Mouse (Mus musculus) intestine, embryonic 15.5 days (tissue): ENCODE data around the gene Scimp. TPM values are rescaled to one million over a fixed set of nuclear protein-coding genes. Genes with fewer than 3 reads are reported as not detected.

Experiments used
- ATAC-seq: fragments of 200-750 bp; cut with Nextera tagmentation; 2 replicates; pipeline ENCODE4 v1.8.0; 2017; ENCODE audit warnings: moderate TSS enrichment, moderate library complexity
- H3K27ac ChIP-seq: fragments of 300-500 bp; sonication (generic); 2 replicates; pipeline ENCODE4 v1.5.1; 2015; ENCODE audit warnings: mild to moderate bottlenecking, inconsistent platforms
- H3K27me3 ChIP-seq: fragments of 300-500 bp; sonication (generic); replicated peaks from 2 replicates; pipeline ENCODE4 v1.6.1; 2015; ENCODE audit warnings: inconsistent platforms
- H3K36me3 ChIP-seq: fragments of 300-500 bp; sonication (generic); 2 replicates; pipeline ENCODE4 v1.6.1; 2015; ENCODE audit warnings: inconsistent platforms
- H3K4me1 ChIP-seq: fragments of 300-500 bp; sonication (generic); replicated peaks from 2 replicates; pipeline ENCODE4 v1.6.1; 2015; ENCODE audit warnings: inconsistent platforms
- H3K4me2 ChIP-seq: fragments of 300-500 bp; sonication (generic); replicated peaks from 2 replicates; pipeline ENCODE4 v1.6.1; 2015; ENCODE audit warnings: mild to moderate bottlenecking, inconsistent platforms
- H3K4me3 ChIP-seq: fragments of 300-500 bp; sonication (generic); replicated peaks from 2 replicates; pipeline ENCODE4 v1.5.1; 2015; ENCODE audit warnings: inconsistent platforms
- H3K9ac ChIP-seq: fragments of 300-500 bp; sonication (generic); 2 replicates; pipeline ENCODE4 v1.6.1; 2015; ENCODE audit warnings: inconsistent platforms
- H3K9me3 ChIP-seq: fragments of 300-500 bp; sonication (generic); 2 replicates; pipeline ENCODE4 v1.6.1; 2016; ENCODE audit warnings: inconsistent platforms
- WGBS: fragments of 180-500 bp; shearing (Covaris S2); methylation state at CpG from one replicate; pipeline ENCODE4 v1.1.7; 2015; 5-methylcytosine and 5-hydroxymethylcytosine counted together
- polyA plus RNA-seq: library from polyadenylated mRNA; unstranded; fragments of >200 nt; fragmentation: Nextera tagmentation; extraction: Ambion mirVana; gene quantifications from 2 replicates; pipeline ENCODE4 v1.2.1, GENCODE M21; 2015

The Scimp gene
- polyA plus RNA-seq, 1 experiment from 2014 or later, result 0.70 TPM

DNA sequence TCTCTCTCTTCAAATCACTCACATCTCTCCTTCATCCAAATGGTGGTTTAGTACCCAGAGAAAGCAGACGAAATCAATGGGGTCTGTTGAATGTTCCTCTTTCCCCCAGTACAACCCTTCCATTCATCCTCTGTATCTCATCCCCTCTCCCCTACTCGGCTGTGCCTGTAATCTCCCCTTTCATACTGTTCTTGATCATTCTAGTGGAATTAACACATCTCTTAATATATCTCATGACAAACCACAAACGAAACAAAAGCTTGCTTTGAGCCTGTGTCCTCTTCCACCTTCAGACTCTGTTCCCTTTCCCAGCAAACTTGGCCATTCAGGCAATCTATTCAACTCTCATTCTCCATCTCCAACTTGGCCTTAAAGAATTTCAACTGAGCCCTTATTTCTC is 18.8 kb upstream of the Scimp start:
- Histone ChIP-seq H3K4me1 (no peaks in the 10 kb centered on the region), H3K27ac (no peak overlapping the region), H3K9ac (no peak overlapping the region), H3K9me3 (no peaks in the 10 kb centered on the region), H3K27me3 (no peaks in the 10 kb centered on the region), H3K4me3 (no peak overlapping the region), H3K36me3 (no peaks in the 10 kb centered on the region), H3K4me2 (no peak overlapping the region)
- WGBS, result 72% methylated on average over 3 of the region's 3 CpGs
- ATAC-seq, result no peak

DNA sequence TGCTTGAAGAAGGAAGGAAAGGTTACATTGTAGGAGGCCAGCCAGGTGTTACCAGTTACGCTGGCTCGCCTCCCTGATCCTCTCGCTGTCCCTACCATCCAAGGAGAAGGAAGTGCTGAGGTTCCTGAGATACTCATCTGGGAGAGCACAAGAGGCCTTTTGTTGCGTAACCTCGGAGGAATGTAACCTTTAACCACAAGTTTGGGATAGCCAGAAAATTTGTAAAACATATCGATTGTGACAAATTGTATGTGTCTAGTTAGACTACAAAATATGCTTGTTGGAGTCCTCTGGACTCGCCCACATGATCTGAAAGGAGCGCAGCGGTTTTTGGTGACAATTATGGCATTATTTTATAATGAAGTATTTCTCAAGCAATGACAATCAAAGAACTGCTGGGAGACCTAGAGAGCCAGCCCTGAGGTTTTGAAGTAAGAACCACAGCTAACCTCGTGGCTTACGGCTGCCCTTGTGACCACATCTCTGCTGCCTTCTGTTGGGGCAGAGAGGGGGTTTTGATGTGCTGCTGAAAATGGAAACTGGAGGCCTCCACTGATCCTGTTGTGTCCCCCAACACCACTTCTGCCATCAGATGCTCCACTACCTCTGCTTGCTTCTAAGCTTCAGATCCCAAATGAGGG is 16.7 kb upstream of the Scimp start:
- Histone ChIP-seq H3K4me2 (no peak overlapping the region), H3K27ac (no peak overlapping the region), H3K4me3 (no peak overlapping the region), H3K9ac (no peak overlapping the region), H3K36me3 (no peaks in the 10 kb centered on the region), H3K27me3 (no peaks in the 10 kb centered on the region), H3K4me1 (no peaks in the 10 kb centered on the region), H3K9me3 (no peaks in the 10 kb centered on the region)
- peak; percentile 75 for ATAC-seq
- WGBS, result 65% methylated on average over 11 of the region's 11 CpGs

DNA sequence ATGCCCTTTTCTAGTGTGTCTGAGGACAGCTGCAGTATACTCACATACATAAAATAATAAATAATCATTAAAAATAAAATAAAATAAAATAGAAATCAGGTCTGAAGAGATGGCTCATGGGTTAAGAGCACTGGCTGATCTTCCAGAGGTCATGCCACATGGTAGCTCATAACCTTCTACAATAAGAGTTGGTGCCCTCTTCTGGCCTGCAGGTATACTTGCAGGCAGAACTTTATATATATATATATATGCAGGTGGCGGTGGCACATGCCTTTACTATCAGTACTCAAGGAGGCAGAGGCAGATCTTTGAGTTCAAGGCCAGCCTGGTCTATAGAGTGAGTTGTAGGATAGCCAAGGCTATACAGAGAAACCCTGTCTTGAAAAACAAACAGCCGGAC is 13.8 kb upstream of the Scimp start:
- Histone ChIP-seq H3K9ac (no peak overlapping the region), H3K4me1 (peaks cover 5% of the 10 kb centered on the region; the same call in 1 of the 2 replicates), H3K4me2 (no peak overlapping the region), H3K36me3 (no peaks in the 10 kb centered on the region), H3K27me3 (no peaks in the 10 kb centered on the region), H3K27ac (no peak overlapping the region), H3K9me3 (no peaks in the 10 kb centered on the region), H3K4me3 (no peak overlapping the region)
- ATAC-seq, result no peak
- 86% methylated on average over 2 of the region's 2 CpGs for WGBS

DNA sequence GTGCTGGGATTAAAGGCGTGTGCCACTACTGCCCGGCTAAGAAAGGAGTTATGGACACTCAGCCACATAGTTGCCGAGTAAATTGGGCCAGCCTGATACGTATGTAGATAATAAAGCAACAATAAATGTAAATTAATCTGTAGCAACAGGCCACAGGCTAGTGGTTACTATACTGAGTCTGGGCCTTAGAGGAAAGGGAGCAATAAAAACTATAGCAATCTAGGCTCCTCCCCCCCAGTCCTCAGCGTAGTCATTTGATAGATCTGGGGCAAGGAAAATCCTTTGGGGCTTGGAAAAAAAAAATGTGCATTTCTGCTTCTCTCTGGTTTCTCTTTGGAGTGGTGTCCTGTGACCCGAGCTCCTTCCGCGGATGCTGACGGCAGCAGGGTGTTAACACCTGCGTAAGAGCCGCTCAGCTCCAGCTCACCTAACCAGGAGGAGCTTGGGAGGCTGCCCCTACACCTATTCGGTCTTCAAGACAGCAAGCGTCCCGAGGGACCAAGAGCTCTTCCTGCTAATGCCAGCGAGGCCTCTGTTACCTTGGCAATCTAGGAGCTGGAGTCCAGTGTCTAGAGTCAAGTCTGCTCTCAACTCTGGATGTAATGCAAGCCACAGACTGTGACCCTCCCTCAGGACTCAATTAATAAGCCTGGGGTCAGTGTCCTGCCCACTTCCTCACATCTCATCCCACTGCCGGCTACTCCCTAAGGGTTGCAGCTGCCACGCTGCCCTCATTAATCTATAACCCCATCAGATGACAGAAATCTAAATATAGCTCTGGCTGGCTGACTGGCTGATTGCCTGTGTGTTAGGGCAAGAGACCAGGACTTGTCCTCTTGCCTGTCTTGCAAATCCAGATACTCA is 9.6 kb upstream of the Scimp start:
- Histone ChIP-seq H3K4me2 (peak overlapping the region; percentile 39), H3K27ac (peak overlapping the region; percentile 86), H3K9me3 (no peaks in the 10 kb centered on the region), H3K36me3 (no peaks in the 10 kb centered on the region), H3K27me3 (no peaks in the 10 kb centered on the region), H3K4me1 (peaks cover 5% of the 10 kb centered on the region; the same call in 1 of the 2 replicates), H3K4me3 (0 out of 2 replicates have a peak overlapping the region, but pooled peaks have one; percentile 6), H3K9ac (no peak overlapping the region)
- WGBS, result 24% methylated on average over 17 of the region's 17 CpGs
- peak; percentile 80 for ATAC-seq

DNA sequence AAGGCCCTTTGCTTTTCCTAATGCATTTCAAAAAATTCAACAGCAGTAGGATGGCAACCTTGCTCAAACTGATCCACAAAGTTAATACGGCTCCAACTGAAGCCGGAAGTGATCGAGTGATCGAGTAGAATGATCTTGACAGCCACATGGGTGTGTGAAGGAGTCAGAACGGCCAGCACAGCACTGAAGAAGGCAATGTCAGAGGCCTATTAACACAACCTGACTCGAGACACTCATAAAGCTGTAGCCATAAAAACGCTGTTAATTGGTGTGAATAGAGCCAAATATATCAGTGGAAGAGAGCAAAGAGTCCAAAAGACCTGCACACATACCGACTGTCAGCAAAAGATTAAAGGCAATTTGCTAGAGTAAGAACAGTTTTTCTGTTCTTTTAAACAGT is 7.7 kb upstream of the Scimp start:
- 58% methylated on average over 8 of the region's 8 CpGs for WGBS
- peak; percentile 68 for ATAC-seq
- H3K27me3 ChIP-seq, result no peaks in the 10 kb centered on the region
- H3K4me3 ChIP-seq, result no peak overlapping the region
- H3K4me1 ChIP-seq, result peaks cover 5% of the 10 kb centered on the region; the same call in 1 of the 2 replicates
- no peak overlapping the region for H3K9ac ChIP-seq
- no peak overlapping the region for H3K4me2 ChIP-seq
- H3K27ac ChIP-seq, result peak overlapping the region; percentile 52; the same call in 1 of the 2 replicates
- H3K9me3 ChIP-seq, result no peaks in the 10 kb centered on the region
- no peaks in the 10 kb centered on the region for H3K36me3 ChIP-seq

GRCm38 (mm10) chr11:70816770-70817169 is 4.4 kb upstream of the Scimp start:
- Histone ChIP-seq H3K4me1 (no peaks in the 10 kb centered on the region), H3K4me3 (no peak overlapping the region), H3K36me3 (no peaks in the 10 kb centered on the region), H3K27me3 (no peaks in the 10 kb centered on the region), H3K4me2 (no peak overlapping the region), H3K27ac (no peak overlapping the region), H3K9ac (no peak overlapping the region), H3K9me3 (no peaks in the 10 kb centered on the region)
- WGBS, result 71% methylated on average over 4 of the region's 4 CpGs
- ATAC-seq, result no peak

DNA sequence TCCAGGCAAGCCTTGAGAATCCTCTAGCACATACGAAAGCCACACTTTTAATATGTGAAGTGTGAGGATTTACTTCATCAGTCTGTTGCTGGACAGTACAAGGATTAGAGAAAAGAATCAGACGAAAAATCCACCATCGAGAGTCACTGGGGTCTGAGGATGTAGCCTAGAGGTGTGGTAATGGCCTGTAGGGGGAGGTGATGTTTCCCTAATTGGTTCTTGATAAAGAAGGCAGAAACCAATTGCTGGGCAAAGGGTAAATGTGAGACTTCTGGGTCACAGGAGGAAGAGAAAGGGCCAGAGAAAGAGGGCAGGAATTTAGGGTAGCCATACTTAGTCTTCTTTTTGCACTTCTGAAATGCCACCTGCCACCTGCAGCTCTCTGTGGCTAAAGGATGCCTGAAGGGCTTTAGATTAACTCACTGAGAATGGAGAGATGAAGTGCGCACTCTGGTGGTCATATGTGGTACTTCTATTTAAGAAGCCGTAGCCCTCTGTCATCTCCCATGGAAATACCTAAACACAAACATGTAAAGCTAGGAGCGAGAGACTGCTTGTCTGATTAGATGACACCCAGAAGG is 3.2 kb upstream of the Scimp start:
- Histone ChIP-seq H3K9ac (no peak overlapping the region), H3K4me2 (no peak overlapping the region), H3K36me3 (no peaks in the 10 kb centered on the region), H3K4me1 (no peaks in the 10 kb centered on the region), H3K9me3 (no peaks in the 10 kb centered on the region), H3K27ac (no peak overlapping the region), H3K4me3 (no peak overlapping the region), H3K27me3 (no peaks in the 10 kb centered on the region)
- 0 out of 2 replicates have a peak, but pooled peaks have one; percentile 12 for ATAC-seq
- WGBS, result 25% methylated on average over 6 of the region's 6 CpGs

- Histone ChIP-seq H3K9ac (no peak overlapping the region), H3K4me1 (no peaks in the 10 kb centered on the region), H3K36me3 (no peaks in the 10 kb centered on the region), H3K4me2 (no peak overlapping the region), H3K9me3 (no peaks in the 10 kb centered on the region), H3K27ac (no peak overlapping the region), H3K27me3 (no peaks in the 10 kb centered on the region), H3K4me3 (no peak overlapping the region)
- WGBS, result 83% methylated on average over 8 of the region's 8 CpGs
- ATAC-seq, result no peak
Observed at GRCm38 (mm10) chr11:70815071-70815470, 2.7 kb upstream of the Scimp start.

DNA sequence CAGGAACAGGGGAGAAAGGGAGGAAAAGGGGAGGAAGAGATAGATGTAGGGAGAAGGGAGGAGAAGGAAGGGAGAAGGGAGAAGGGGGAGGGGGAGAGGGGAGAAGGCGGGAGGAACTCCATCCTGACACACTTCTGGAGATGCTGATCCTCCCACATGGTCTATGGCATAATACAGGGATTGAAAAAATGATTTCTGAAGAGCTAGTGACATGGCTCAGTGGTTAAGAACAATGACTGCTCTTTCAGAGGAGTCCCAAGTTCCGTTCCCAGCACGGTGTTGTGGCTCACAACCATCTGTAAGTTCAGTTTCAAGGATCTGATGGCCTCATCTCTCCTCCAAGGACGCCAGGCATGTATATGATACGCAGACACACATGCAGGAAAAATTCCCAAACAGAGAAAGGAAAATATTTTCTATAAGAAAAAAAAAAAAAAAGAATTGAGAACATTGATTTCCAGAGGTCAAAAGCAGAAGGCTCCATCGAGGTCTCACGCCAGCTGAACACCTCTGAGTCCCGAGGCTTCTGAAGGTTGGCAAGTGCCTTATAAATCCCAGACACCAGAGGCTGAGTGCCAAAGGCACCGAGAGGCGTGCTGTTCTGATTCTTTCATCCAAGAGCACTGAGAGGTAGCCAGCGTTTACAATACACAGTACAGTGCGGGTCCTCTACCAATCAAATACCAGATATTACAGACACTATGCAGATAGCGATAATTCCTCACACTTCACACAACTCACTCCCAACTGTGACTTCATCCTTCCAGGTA is 730 bp downstream of the Scimp start:
- Histone ChIP-seq H3K9me3 (no peaks in the 10 kb centered on the region), H3K27me3 (no peaks in the 10 kb centered on the region), H3K9ac (no peak overlapping the region), H3K27ac (no peak overlapping the region), H3K4me3 (no peak overlapping the region), H3K4me1 (no peaks in the 10 kb centered on the region), H3K36me3 (no peaks in the 10 kb centered on the region), H3K4me2 (no peak overlapping the region)
- no peak for ATAC-seq
- 68% methylated on average over 13 of the region's 13 CpGs for WGBS

DNA sequence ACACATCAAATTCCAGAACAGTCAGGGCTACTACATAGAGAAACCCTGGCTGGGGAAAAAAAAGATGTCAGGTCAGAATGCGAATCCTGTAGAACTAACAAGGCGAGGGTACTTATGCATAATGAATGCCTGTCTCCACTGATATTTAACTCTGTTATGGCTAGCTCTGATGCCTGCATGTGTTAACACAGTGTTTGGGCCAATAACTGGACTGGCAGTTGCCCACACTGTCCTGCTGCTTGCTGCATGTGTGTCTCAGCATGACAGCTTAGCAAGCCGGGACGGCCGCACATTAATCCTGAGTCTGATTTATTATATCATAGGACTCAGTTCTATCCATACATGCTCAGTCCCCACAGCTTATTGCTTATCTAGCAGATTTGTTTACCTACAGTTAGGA is 1.3 kb downstream of the Scimp start:
- Histone ChIP-seq H3K27me3 (no peaks in the 10 kb centered on the region), H3K9ac (no peak overlapping the region), H3K36me3 (no peaks in the 10 kb centered on the region), H3K9me3 (no peaks in the 10 kb centered on the region), H3K4me1 (no peaks in the 10 kb centered on the region), H3K27ac (no peak overlapping the region), H3K4me3 (no peak overlapping the region), H3K4me2 (no peak overlapping the region)
- 80% methylated on average over 5 of the region's 5 CpGs for WGBS
- ATAC-seq, result no peak

GRCm38 (mm10) chr11:70809011-70809410 is 3.4 kb downstream of the Scimp start:
- WGBS, result 53% methylated on average over 1 of the region's 1 CpGs

GRCm38 (mm10) chr11:70808101-70808500 is 4.3 kb downstream of the Scimp start:
- Histone ChIP-seq H3K36me3 (no peaks in the 10 kb centered on the region), H3K9me3 (no peaks in the 10 kb centered on the region), H3K9ac (no peak overlapping the region), H3K27ac (no peak overlapping the region), H3K4me2 (no peak overlapping the region), H3K4me3 (no peak overlapping the region), H3K4me1 (peaks cover 2% of the 10 kb centered on the region; the same call in 1 of the 2 replicates), H3K27me3 (no peaks in the 10 kb centered on the region)
- ATAC-seq, result no peak
- 66% methylated on average over 3 of the region's 3 CpGs for WGBS

More at GRCm38 (mm10) chr11:70809011-70809410, 3.4 kb downstream of the Scimp start:
- no peaks in the 10 kb centered on the region for H3K36me3 ChIP-seq
- no peak for ATAC-seq
- H3K4me1 ChIP-seq, result peaks cover 2% of the 10 kb centered on the region; the same call in 1 of the 2 replicates
- H3K27ac ChIP-seq, result no peak overlapping the region
- H3K4me2 ChIP-seq, result no peak overlapping the region
- H3K4me3 ChIP-seq, result no peak overlapping the region
- H3K27me3 ChIP-seq, result no peaks in the 10 kb centered on the region
- no peak overlapping the region for H3K9ac ChIP-seq
- no peaks in the 10 kb centered on the region for H3K9me3 ChIP-seq
